Mouse (Mus musculus) lung, postnatal 0 days (tissue): ENCODE results near the gene Cdk5rap3.

Experiments used
- CTCF ChIP-seq: IDR thresholded peaks from 2 replicates; pipeline ENCODE4 v1.5.1; 2016; ENCODE audit warnings: antibody characterized with exemption, mild to moderate bottlenecking
- EP300 ChIP-seq: IDR thresholded peaks from 2 replicates; pipeline ENCODE4 v1.6.1; 2016; ENCODE audit warnings: antibody characterized with exemption, mild to moderate bottlenecking, control low read depth

- TF ChIP-seq CTCF (no peak), EP300 (no peak)
Measured at GRCm38 (mm10) chr11:96886942-96887546, 29.3 kb downstream of the Cdk5rap3 start.
